8 mouse cellular contexts compared by ENCODE assay signal in the genomic region with DNA sequence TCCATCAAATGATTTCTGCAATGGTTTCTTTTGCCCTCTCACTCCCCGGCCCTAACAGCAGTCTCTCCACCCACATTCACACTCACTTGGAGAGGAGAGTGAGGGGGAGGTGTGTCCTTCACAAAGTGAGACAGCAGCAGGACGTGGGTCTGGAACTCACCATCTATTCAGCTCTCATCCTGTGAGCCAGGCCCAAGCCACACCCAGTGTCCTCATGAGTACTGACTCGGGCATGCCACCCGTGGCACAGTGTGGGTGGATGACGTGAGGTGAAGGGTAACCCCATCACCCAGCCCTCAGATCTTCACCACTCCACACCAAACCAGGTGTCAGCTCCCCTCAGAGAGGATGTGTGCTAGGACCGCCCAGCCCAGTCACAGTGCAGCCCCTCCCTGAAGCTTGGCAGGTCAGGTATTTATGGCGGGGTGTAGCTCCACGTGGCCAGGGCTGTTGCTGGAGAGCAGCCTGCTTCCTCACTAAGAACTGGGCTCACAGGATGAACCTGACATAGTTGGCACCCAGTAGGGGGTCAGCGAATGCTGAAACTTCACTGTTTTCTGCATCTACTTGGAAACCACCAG. TPM values are rescaled to one million over a fixed set of nuclear protein-coding genes. Genes with fewer than 3 reads are reported as not detected.
DNase-seq lines count a peak whose midpoint lies in the region; ATAC-seq and TF ChIP-seq lines count a peak whose summit lies in the region.

No protein-coding gene starts in this region.

- H3K4me1 ChIP-seq in heart, embryonic 13.5 days = peaks cover 42% of the 10 kb centered on the region
- H3K4me1 ChIP-seq in heart, embryonic 11.5 days (ENCODE audit: control insufficient read depth, insufficient read depth, low read length) = peaks cover 24% of the 10 kb centered on the region
- H3K4me1 ChIP-seq in embryonic facial prominence, embryonic 13.5 days = peaks cover 26% of the 10 kb centered on the region
- H3K4me1 ChIP-seq in limb, embryonic 13.5 days = peaks cover 14% of the 10 kb centered on the region; the same call in 1 of the 2 replicates
- no peaks in the 10 kb centered on the region for H3K4me1 ChIP-seq in liver, embryonic 11.5 days (replicated peaks; ENCODE audit: control insufficient read depth, insufficient read depth, low read length)
- no peaks in the 10 kb centered on the region for H3K4me1 ChIP-seq in lung, adult 2 months (ENCODE audit: control insufficient read depth, insufficient read depth, low read length)

- DNase-seq in CD4-positive helper T cell, adult 2 months (ENCODE audit: low read depth, low spot score) = peak; percentile 76
- no peak for DNase-seq in urinary bladder, postnatal 14 days (ENCODE audit: low spot score)
- no peak for DNase-seq in liver, embryonic 11.5 days (ENCODE audit: low spot score)
- DNase-seq in lung, adult 2 months = no peak

- H3K9ac ChIP-seq in heart, embryonic 13.5 days = 0 out of 2 replicates have a peak overlapping the region, but pooled peaks have one; percentile 37
- no peak overlapping the region for H3K9ac ChIP-seq in heart, embryonic 11.5 days (ENCODE audit: low read depth, low read length)
- no peak overlapping the region for H3K9ac ChIP-seq in embryonic facial prominence, embryonic 13.5 days
- H3K9ac ChIP-seq in limb, embryonic 13.5 days = no peak overlapping the region
- H3K9ac ChIP-seq in liver, embryonic 11.5 days (ENCODE audit: low read depth, low read length) = no peak overlapping the region

- ATAC-seq in heart, embryonic 13.5 days (ENCODE audit: extremely low read depth, insufficient number of reproducible peaks, low FRiP score, low TSS enrichment) = no peak
- no peak for ATAC-seq in heart, embryonic 11.5 days (replicated peaks; ENCODE audit: insufficient number of reproducible peaks, low FRiP score, low TSS enrichment)
- 0 out of 2 replicates have a peak, but pooled peaks have one; percentile 34 for ATAC-seq in embryonic facial prominence, embryonic 13.5 days (ENCODE audit: insufficient number of reproducible peaks, insufficient read depth, low FRiP score, low TSS enrichment, low read depth)
- ATAC-seq in limb, embryonic 13.5 days (ENCODE audit: low FRiP score, low read depth) = 0 out of 2 replicates have a peak, but pooled peaks have one; percentile 41
- ATAC-seq in liver, embryonic 11.5 days (replicated peaks; ENCODE audit: low FRiP score) = no peak

- H3K4me2 ChIP-seq in heart, embryonic 13.5 days = no peak overlapping the region
- H3K4me2 ChIP-seq in heart, embryonic 11.5 days = no peak overlapping the region
- no peak overlapping the region for H3K4me2 ChIP-seq in embryonic facial prominence, embryonic 13.5 days
- H3K4me2 ChIP-seq in limb, embryonic 13.5 days (replicated peaks) = no peak overlapping the region
- H3K4me2 ChIP-seq in liver, embryonic 11.5 days = no peak overlapping the region

- no peak overlapping the region for H3K4me3 ChIP-seq in heart, embryonic 13.5 days
- H3K4me3 ChIP-seq in heart, embryonic 11.5 days (ENCODE audit: low read depth, low read length) = no peak overlapping the region
- no peak overlapping the region for H3K4me3 ChIP-seq in embryonic facial prominence, embryonic 13.5 days
- H3K4me3 ChIP-seq in limb, embryonic 13.5 days = no peak overlapping the region
- H3K4me3 ChIP-seq in liver, embryonic 11.5 days (ENCODE audit: low read depth, low read length) = no peak overlapping the region
- no peak overlapping the region for H3K4me3 ChIP-seq in lung, adult 2 months (replicated peaks; ENCODE audit: extremely low read depth, low read depth, low read length)

- no peak for TF ChIP-seq CTCF in lung, adult 2 months (IDR thresholded peaks at IDR 0.05; ENCODE audit: insufficient read depth, low read length)

- no peaks in the 10 kb centered on the region for H3K36me3 ChIP-seq in heart, embryonic 13.5 days
- H3K36me3 ChIP-seq in heart, embryonic 11.5 days (ENCODE audit: control insufficient read depth, insufficient read depth, low read length) = no peaks in the 10 kb centered on the region
- no peaks in the 10 kb centered on the region for H3K36me3 ChIP-seq in embryonic facial prominence, embryonic 13.5 days
- no peaks in the 10 kb centered on the region for H3K36me3 ChIP-seq in limb, embryonic 13.5 days
- no peaks in the 10 kb centered on the region for H3K36me3 ChIP-seq in liver, embryonic 11.5 days (ENCODE audit: control insufficient read depth, insufficient read depth, low read length)

- 50% methylated on average over 9 of the region's 9 CpGs for WGBS in heart, embryonic 13.5 days
- WGBS in heart, embryonic 11.5 days (ENCODE audit: insufficient replicate concordance) = 45% methylated on average over 9 of the region's 9 CpGs
- 59% methylated on average over 9 of the region's 9 CpGs for WGBS in embryonic facial prominence, embryonic 13.5 days
- 25% methylated on average over 9 of the region's 9 CpGs for WGBS in limb, embryonic 13.5 days
- WGBS in liver, embryonic 11.5 days = 59% methylated on average over 9 of the region's 9 CpGs
- 53% methylated on average over 9 of the region's 9 CpGs for WGBS in lung, adult 2 months

- no peaks in the 10 kb centered on the region for H3K27me3 ChIP-seq in heart, embryonic 13.5 days (replicated peaks)
- H3K27me3 ChIP-seq in heart, embryonic 11.5 days (ENCODE audit: control insufficient read depth, insufficient read depth, low read length) = no peaks in the 10 kb centered on the region
- H3K27me3 ChIP-seq in embryonic facial prominence, embryonic 13.5 days = no peaks in the 10 kb centered on the region
- H3K27me3 ChIP-seq in limb, embryonic 13.5 days = no peaks in the 10 kb centered on the region
- no peaks in the 10 kb centered on the region for H3K27me3 ChIP-seq in liver, embryonic 11.5 days (replicated peaks; ENCODE audit: control insufficient read depth, insufficient read depth, low read length)

- H3K9me3 ChIP-seq in heart, embryonic 13.5 days = no peaks in the 10 kb centered on the region
- no peaks in the 10 kb centered on the region for H3K9me3 ChIP-seq in heart, embryonic 11.5 days (replicated peaks; ENCODE audit: control insufficient read depth, low read length)
- H3K9me3 ChIP-seq in embryonic facial prominence, embryonic 13.5 days = no peaks in the 10 kb centered on the region
- H3K9me3 ChIP-seq in limb, embryonic 13.5 days = no peaks in the 10 kb centered on the region
- no peaks in the 10 kb centered on the region for H3K9me3 ChIP-seq in liver, embryonic 11.5 days (ENCODE audit: control insufficient read depth, low read length)

- no peak overlapping the region for H3K27ac ChIP-seq in heart, embryonic 13.5 days (replicated peaks)
- no peak overlapping the region for H3K27ac ChIP-seq in heart, embryonic 11.5 days (ENCODE audit: low read depth, low read length)
- no peak overlapping the region for H3K27ac ChIP-seq in embryonic facial prominence, embryonic 13.5 days
- no peak overlapping the region for H3K27ac ChIP-seq in limb, embryonic 13.5 days
- H3K27ac ChIP-seq in liver, embryonic 11.5 days (ENCODE audit: low read depth, low read length) = no peak overlapping the region

- no peak for TF ChIP-seq POLR2A in lung, adult 2 months (IDR thresholded peaks at IDR 0.05; ENCODE audit: borderline replicate concordance, extremely low read depth, low read depth, low read length)

RNA-seq across cellular contexts. Expression of gene Rab6b, which starts 23.0 kb away (rescaled TPM):
- polyA plus RNA-seq in heart, embryonic 13.5 days (2015; fragmentation: Nextera tagmentation; extraction: Ambion mirVana) = 1.6 and 2.5 TPM in 2 replicates
- polyA plus RNA-seq in heart, embryonic 11.5 days (2014; fragmentation: Nextera tagmentation; extraction: Ambion mirVana) = 1.4 and 1.7 TPM in 2 replicates
- polyA plus RNA-seq in embryonic facial prominence, embryonic 13.5 days (2015; fragmentation: Nextera tagmentation; extraction: Ambion mirVana) = 7.7 and 8.1 TPM in 2 replicates
- 5.6 and 6.1 TPM in 2 replicates for polyA plus RNA-seq in limb, embryonic 13.5 days (2015; fragmentation: Nextera tagmentation; extraction: Ambion mirVana)
- 0.44 and 0.45 TPM in 2 replicates for polyA plus RNA-seq in liver, embryonic 11.5 days (2014; fragmentation: Nextera tagmentation; extraction: Ambion mirVana)
- 10.6 and 21.3 TPM in 2 replicates for polyA plus RNA-seq in lung, adult 2 months (2012; rRNA removed)

Comparison
In these comparisons a context has a peak if more than half of its experiments do, and no peak if none do; other contexts are left out.
1. ATAC-seq: peak in embryonic facial prominence, embryonic 13.5 days (single experiment) and limb, embryonic 13.5 days (single experiment); none in heart, embryonic 13.5 days (single experiment), heart, embryonic 11.5 days (single experiment) and liver, embryonic 11.5 days (single experiment).